Mouse (Mus musculus): ENCODE data around the gene Snx10.

The Snx10 gene

DNA sequence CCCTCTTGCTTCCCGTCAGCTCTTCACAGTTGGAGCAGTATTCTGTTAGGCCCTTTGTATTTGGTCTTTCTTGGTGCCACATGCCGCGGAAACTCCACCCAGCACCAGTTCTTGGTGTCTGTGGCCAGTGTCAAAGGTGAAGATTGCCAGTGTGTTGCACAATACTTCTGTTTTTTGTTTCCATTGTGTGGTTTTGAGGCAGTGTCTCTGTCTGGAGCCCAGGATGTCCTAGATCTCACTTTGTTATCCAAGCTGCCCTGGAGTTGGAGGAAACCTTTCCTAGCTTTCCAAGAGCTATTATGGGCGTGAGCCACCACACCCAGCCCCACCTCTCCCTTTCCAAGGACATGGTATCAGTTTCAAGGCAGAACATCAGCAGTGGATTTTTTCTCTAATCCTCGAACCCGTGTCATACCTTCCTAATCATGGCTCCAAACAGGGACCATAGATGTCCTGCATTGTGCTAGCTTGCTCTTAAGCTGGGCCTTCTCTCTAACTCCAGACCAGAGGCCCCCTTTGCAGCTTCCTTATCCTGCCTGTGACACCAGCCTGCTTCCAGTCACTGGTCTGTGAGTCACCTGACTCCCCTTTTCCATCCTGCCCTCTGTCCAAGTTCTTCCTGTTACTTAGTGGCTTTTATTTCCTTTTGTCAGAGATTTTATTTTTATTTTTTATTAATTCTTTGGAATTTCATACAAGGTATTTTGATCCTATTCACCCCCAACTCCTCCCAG lies 9.9 kb downstream of the Snx10 start:
- DNase-seq (ENCODE audit: low spot score in 2 of 2), result peak in 1 of 2 experiments; percentile 20

DNA sequence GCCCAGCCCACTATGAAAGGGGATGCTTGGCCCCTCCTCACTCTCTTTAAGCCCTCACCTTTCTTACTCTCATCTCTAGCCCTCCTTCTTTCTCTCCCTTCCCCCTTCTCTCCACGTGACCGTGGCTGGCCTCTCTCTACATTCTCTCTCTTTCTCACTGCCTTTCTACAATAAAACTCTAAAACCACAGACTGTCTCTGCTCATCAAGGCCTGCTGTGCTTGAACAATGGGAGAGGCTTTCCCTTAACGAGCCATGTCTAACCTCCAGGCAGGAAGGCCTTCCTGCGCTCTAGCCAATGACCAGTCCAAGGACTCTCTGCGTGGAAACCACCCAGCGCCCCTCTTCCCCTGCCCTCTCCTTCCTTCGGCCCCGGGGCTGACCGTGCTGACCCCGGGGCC lies 11.9 kb downstream of the Snx10 start:
- DNase-seq (ENCODE audit: low spot score in 2 of 2), result no peak

DNA sequence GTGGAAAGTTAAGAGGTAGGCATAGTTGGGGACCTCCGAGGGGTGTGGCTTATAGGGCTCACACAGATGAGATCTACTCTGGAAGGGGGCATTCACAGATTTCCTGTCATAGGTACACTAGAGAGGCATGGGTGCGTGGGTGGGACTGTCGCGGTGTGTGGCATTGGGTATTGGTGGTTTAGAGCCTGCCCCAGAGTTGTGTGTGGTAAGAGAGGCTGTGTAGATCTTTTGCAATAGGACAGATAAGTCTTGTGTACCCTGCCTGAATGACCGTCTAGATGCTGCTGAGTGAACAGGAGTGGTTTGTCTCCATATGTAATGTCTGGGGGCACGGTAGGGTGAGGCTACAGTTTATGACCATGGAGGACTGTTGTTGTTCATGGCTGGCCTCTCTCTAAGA lies 16.8 kb downstream of the Snx10 start:
- no peak for DNase-seq (ENCODE audit: low spot score in 2 of 2)

DNA sequence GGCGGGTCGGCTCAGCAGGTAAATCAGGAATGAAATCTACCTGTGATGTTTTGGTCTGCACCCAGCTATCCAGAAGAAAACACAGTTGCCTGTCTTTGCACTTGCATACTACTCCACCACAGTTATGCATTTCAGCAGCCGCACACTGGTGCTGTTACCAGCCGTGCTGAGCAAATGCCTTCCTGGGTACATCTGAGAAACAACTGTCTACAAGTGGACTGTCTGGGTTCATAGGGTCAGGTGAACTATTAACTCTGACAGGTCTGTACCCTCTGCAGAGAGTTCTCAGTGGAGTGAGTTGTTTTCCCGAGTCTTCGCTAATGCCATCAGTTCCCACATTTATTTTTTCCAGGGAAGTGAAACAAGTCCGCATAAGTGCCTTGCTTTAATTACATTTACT lies 17.7 kb downstream of the Snx10 start:
- no peak for DNase-seq (ENCODE audit: low spot score in 2 of 2)

DNA sequence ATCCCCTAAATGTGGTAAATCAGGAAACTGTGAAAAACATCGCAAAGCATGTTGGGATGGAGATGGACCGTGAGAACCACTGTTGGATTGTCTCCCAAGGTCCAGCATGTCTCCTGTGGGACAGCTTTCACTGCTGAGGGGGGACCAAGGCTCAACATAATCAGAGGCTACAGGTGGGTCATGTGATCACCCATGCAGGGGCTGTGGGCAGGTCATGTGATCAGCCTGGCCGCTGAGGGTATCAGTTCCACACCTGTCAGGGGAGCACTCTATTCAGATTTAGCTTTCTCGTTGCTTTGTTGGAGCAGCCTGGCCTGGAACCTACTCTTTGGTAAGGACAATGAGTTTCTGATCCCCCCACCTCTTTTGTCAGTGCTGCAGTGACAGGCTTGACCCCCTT lies 18.4 kb downstream of the Snx10 start:
- DNase-seq (ENCODE audit: low spot score in 2 of 2), result no peak

DNA sequence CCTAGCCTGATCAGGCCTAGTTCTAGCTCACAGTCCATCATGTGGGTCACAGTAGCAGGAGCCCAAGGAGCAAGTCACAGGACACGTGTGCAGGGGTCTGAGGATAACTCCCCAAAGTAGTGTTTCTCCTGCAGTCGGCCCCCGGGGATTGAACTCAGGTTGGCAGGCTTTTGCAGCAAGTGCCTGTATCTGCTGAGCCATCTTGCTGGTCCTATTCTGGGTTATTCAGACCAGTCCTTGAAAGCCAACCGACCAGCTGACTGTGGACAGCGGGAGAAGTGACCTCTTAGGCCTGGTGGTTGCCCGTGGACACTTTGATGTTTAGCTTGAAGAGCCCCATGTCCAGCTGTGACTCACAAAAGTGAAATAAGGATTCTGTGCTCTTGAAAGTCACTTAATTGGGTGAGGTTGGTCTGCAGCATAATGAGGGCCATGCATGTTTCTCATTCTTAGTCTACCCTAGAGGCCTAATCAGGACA lies 20.0 kb downstream of the Snx10 start:
- no peak for DNase-seq (ENCODE audit: low spot score in 2 of 2)

DNA sequence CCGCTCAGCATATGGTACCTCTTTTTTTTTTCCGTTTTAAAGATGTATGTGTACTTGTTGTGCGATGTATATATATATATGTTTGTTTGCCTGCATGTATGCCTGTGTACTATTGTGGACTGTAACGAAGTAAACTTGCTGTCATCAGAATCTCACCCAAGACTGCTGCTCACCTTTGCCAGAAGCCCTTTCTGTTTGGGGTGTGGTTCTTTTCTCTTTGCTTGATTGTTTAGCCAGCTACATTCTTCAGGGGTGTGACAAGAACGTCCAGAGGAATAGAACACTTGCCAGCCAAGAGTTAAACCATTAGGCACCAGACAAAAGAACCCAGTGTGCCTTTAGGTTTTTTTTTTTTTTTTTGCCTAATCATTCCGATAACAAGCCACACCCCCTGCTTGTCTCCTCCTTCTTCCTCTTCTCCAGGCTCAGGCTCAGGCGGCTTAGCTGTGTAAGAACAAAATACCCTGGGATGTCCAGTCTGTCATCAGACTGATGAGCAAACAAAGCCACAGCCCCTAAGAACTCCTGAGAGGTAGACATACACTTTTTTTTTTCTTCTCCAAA lies 20.5 kb downstream of the Snx10 start:
- DNase-seq (ENCODE audit: low spot score in 2 of 2), result peak; percentile 50 to 56

DNA sequence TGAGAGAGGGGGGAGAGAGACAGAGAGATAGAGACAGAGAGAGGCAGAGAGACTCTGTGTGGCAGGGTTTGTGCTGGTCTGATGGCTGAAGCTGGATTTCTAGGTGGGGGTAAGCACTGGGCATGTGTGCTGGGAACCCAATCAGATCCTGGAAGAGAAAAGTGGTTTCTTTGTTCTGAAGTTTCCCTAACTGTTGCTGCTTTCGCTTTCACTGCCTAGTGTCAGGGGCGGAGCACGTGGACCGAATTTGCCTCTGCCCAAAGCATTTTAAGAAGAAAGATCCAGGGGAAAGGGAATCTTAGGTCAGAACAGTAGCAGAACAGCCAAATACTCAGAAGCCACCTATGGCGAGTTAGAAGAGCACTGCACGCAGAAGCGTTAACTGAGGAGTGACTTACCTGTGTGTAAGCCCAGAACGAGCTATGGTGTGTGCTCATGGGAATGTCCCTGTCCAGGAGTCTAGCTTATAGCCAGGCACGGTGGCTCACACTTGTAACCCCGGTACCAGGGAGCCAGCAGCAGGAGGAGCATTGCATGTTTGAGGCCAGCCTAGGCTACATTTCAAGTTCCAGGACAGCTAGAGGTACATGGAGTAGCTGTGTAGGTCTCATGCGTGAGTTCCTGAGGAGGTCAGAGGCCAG lies 21.6 kb downstream of the Snx10 start:
- peak; percentile 41 to 57 for DNase-seq (ENCODE audit: low spot score in 2 of 2)

DNA sequence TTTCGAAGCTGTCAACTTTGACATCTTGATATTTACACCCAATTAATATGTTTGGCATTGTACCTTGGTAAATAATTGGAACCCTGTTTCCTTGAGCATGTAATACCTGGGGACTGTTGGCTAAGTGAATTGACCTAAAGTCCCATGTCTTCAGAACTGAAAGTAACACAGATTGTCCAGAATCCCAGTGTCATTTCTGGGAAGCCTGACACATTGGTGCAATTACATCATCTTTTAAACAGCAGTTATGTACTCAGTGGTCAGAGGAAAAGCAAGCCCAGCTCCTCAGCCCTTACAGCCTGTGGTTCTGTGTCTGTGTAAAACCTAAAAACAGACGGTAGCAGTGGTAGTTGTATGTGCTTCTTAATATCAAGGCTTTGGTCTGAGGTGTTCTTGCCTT lies 22.4 kb downstream of the Snx10 start:
- no peak for DNase-seq (ENCODE audit: low spot score in 2 of 2)

DNA sequence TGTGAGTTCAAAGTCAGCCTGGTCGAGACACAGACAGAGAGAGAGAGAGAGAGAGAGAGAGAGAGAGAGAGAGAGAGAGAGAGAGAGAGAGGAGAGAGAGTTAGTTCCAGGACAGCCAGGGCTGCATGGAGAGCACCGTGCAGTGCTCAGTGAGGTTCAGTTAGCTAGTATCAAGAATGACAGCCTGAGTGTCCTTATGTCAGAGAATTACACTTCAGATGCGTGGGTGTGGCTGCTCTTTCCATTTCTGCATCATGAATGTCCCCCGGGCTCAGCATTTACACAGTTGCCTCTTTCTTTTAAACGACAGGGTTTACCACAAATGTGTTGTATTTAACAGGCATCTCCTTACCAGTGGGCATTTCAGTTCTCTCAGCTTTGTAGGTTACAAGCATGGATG lies 25.1 kb downstream of the Snx10 start:
- no peak for DNase-seq (ENCODE audit: low spot score in 2 of 2)

DNA sequence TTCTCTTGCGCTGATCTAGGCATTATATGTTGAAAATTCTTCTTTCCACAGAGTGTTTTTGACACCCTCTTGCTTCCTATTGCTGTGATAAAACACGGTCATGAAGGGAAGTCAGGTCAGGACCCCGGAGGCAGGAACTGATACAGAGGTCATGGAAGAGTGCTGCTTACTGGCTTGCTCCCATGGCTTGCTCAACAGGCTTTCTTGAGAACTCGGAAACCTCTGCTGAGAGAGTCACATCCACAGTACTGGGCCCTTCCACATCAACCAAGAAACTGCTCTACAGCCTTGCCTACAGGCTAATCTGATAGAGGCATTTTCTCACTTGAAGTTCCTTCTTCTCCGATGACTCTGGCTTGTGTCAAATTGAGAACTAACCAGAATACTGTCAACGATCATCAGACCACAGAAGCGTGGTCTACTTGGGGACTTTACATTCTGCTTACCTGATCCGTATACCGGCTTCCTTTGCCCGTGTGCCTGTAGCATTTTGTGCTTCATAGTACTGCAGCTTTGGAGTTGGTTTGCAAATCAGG lies 27.6 kb downstream of the Snx10 start:
- peak in 1 of 2 experiments; percentile 31 for DNase-seq (ENCODE audit: low spot score in 2 of 2)

DNA sequence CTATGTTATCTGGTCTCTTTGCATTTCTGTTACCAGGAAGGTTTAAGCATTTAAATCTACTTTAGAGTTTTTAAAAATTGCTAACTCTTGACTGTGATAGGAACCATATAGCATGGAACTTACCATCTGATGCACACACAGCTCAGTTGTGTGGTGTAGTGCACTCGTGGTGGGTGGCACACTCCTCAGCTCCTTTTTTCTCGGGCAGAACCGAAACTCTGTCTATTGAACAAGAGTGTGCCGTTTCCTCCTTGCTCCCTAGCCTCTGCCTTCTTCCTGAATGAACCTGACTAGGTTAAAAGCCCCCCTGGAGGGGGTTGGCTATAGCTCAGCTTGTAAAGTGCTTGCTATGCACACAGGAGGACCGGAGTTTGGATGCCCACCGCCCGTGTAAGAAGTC lies 32.9 kb downstream of the Snx10 start:
- DNase-seq (ENCODE audit: low spot score in 2 of 2), result no peak

DNA sequence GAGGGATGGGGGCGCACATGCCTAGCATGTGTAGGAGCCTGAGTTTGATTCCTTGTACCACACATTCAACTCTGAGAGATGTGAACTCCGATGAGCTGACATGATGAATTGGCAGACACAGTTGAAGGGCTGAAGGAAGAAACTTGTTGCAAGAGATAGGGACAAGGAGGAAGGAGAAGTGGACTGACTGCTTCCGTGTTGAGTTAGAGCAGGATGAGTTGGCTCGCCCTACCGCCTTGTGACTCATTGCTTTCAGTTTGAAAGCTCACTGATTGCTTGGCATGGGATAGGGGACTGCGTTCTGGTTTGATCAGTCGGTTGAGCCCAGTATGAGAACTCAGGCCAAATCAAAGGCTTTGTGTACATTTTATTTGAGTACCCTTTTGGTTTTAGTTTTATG lies 34.6 kb downstream of the Snx10 start:
- DNase-seq (ENCODE audit: low spot score in 2 of 2), result peak in 1 of 2 experiments; percentile 54

DNA sequence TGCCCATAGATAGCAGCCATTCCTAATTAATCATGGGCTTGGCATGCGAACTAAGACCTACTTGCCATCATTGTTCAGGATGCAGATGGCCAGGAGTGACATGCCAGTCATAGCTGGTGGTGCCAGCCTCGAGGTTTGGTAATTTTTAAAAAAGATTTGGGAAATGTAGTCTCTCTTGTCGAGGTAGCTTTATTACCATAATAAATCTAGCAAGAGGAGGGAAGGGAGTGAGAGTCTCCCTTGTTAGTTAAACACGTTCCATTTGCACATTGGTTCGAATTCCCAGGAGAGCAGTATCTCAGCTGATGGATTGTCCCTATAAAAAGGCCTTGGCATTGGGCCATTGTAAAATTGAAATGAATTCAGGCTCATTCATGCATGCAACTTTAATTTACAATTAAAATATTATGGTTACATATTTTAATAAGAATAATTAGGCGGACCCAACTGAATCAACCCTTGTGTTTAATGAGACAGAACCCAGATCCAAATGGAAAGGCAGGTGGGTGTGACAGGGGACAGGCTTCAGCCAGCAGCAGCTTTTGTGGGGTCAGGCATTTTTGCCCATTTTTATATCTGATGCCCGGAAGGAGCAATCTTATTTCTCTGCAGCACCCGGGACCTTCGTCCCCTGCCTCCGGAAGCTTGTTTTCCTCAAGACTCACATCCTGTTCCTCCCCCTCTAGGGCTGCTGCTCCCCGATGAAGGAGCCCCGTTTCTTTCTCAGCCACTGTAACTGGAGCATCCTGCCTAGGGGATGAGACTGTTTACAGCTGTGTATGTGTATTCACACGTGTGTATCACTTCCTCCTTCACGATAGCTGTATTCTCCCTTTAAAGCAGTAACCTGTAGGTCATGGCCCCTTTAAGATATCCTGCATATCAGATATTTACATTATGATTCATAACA lies 43.3 kb downstream of the Snx10 start:
- DNase-seq (ENCODE audit: low spot score in 2 of 2), result no peak

DNA sequence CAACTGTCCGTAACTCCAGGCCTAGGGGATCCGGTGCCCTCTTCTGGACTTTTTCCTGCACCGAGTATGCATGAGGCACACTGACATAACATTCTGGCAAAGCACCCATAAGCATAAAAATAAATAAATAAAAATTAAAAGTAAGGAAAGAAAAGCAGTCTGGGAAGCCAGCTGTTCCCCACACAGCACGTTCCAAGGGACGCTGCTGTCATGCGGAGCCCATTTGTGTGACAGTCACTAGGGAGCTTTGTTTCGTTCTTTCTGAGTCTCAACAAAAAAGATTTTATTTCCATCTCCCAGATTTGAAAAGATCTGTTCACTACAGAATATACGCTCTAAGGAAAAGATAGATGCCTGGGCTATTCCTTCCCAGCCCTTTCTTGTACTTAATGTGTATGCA lies 45.4 kb downstream of the Snx10 start:
- DNase-seq (ENCODE audit: low spot score in 2 of 2), result no peak

DNA sequence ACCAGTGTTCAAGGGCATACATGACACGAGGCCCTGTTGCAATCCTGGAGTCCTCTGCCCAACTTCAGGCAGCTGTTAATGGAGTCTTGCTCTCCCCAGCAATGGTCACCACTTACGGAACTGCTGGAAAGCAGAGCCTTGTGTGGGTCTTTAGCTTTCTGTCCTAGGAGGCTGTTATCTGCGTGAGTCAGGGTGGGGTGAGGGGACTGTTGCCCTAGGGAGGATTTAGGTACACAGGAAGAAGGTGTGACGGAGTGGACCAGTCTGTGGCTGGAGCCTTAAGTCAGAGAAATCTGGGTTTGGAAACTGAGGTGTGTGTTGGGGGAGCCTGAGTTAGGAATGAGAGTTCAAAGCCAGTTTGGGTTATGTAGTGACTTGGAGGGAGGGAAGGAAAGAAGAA lies 49.4 kb downstream of the Snx10 start:
- DNase-seq (ENCODE audit: low spot score in 2 of 2), result no peak

DNA sequence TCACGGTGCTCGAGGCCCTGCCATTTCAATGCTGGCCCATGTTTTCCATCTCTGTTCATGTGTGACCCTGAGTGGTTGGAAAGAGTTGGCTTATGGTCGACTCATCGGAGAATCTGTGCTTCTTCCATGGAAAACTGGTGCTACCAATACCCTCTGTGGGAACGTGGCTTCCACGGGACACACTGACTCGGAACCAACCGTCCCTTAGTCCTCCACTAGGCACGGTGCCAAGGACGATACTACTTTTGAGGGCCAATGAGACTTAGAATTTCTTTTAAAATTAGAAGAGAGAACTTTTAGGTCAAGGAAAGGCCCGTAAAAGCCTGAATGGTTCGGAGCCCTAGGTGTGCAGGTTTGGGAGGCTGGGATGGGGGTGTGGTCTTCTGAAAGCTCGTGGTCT lies 50.4 kb downstream of the Snx10 start:
- DNase-seq (ENCODE audit: low spot score in 2 of 2), result no peak

DNA sequence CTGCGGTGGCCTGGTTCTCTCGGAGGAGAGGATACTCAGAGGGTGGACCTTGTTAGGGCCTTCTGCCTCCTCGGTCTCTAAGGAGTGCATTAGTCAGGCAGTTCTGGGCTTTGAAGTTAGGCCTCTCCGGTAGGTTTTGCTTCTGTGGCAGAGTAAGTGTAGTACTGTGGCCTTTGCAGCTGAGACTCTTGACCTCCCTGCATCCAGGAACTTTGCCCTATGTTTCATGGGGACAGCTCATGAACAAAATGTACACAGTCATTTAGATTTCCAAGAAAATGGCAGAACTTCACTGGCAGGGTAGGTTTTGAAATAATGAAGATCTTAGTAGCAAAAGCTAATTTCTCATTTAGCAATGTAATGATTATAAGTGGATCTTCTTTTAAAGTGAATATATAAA lies 54.7 kb downstream of the Snx10 start:
- no peak for DNase-seq (ENCODE audit: low spot score in 2 of 2)

DNA sequence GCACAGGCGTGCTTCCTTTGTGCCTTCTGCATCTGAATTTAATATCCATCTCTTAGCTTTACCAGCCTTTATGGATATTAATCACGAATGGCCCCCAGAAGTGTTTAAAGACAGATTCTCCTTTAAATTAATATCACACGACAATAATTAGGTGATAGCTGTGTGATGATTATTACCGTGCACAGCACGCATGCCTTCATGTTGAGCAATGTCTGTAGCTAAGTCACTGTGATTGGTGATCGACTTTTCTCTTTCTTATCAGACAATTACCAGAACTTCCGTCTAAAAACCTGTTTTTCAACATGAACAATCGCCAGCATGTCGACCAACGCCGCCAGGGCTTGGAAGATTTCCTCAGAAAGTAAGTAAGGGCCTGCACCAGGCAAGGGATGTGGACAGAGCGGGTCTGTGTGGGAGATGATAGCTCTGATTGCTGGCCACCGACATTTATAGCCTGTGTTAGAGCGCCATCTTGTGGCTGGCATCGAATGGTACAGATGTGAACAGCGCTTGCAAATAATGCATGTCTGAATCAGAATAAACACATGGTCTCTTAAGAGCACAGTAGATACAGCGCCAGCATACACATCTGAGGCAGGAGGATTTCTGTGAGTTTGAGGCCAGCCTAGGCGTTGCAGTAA lies 56.5 kb downstream of the Snx10 start:
- peak; percentile 82 to 87 for DNase-seq (ENCODE audit: low spot score in 2 of 2)

DNA sequence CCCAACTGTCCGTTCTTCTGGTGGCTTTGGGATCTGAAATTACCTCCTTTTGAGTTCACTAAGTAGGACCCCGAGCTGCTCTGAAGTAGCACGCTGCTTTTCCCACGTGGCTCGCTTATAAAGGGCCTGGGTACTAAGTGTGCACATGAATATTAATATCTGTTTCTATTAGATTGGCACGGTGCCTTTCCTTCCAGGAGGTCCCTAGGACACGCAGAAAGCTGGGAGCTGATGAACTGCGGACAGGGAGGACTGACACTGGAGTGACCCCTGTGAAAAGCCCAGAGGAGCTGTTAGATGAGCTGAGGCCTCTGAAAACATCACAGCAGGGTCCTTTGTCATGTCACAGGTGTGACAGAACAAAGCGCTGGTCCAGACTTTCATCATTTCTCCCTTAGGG lies 57.7 kb downstream of the Snx10 start:
- no peak for DNase-seq (ENCODE audit: low spot score in 2 of 2)

DNA sequence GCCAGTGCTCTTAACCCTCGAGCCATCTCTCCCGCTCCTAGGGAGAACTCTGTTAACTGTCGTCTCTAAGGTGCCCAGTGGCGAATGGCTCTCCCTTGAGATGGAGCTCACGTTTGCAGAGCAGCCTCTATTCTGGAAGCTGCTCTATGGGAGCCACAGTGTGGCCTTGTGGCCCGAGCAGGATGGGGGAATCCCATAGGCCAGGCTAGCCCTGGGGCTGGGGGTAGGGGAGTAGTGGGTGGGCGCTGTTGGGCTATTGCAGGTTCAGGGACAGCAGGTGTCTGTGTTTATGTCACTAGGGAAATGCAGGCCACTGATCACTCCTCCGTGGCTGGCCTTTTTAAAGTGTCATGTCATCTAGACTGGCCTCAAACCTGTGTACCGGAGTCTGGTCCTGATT lies 58.4 kb downstream of the Snx10 start:
- no peak for DNase-seq (ENCODE audit: low spot score in 2 of 2)
